Mouse (Mus musculus) ZHBTc4 (cell line): ENCODE results near the gene Srgap1.

Source experiments
- DNase-seq: peaks from one replicate; pipeline ENCODE4 v3.0.0-alpha.2; 2011; ENCODE audit warnings: low read depth, low spot score

Gene Srgap1

DNA sequence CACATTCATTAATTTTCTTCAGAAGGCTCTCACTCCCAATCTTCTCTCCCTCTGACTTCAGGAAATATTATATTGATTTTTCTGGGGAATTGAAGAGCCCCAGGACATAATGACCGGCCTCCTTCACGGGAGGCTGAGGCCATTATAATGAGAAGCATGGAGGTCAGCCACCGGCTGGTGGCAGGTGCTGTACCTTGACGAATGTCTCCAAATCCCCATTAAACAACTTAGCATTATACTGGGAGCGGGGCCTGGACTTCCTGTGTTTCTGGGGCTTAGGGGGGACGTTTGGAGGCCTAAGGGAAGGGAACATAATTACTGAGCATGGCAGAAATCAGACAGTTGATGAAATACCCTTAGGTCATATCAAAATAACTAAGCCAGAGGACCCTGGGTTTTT is 218.1 kb downstream of the Srgap1 start:
- no peak for DNase-seq

DNA sequence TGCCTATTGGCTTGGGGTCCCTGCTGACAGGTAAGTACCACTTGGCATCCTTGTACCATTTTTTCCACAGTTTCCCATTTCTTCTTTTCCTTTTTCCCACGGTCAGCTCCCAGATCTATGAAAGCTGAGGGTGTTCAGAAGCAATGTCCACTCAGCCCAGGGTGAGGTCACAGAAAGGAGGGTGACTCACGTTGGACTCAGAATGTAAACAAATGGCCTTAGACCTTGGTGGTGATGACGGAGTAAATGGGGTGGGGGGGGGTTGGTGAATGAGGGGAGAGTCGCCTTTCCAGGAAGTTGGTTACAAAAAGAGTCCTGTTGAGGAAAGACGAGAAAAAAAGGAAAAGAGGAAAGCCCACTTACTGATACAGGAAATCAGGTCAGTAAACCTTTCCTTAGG is 224.4 kb downstream of the Srgap1 start:
- DNase-seq: no peak

DNA sequence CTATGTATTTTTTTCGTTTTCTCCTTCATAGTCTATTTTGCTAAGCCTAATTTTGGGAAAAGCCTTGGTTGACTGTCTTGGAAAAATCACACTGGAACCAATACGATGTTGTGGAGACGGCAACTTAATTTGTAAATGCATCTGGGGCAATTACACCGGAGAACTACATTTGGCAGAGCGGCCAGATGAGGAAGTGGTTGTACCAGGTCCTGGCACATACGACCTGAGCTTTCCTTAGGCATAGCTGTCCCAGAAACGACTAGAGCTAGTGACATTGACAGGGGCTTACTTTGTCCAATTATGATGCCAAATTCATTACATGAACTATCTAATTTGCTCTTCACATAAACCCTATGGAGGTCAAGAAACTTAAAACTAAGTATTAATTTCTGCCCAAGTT is 226.3 kb downstream of the Srgap1 start:
- DNase-seq: no peak

DNA sequence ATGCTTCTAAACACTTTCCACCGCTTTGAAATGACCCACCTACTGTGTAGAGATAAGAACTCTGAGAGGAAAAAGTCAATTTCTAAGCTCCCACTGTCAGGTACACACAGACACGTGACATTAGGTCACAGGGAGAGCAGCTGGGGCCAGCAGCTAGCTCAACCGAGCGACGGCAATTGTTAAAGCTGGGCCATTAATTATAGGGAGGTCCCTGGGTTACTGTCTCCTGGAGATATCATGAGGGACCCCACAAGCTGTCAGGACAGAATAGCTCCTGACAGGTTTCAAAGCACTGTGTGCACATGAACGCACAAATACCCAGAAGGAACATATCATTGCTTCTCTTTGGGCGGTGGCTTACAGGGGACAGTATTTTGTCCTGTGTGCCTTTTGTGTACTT is 229.1 kb downstream of the Srgap1 start:
- no peak for DNase-seq

DNA sequence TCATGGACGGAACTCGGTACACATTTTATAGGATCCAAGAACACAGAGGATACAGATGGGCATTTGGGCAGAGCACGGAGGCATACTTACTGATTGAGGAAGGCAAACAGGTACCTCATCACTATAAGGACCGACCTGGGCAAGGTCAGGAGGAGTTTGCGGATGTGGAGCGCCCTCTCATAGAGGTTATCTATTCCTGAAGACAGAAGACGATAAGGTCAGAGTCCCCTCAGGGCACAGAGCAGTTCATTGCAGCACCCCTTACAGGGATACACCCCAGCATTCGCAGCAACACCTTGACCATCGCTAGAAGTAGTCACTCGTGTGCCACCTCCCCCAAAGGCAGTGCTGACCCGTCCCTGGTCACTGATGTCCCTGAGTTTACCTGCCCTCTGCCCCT is 239.3 kb downstream of the Srgap1 start:
- DNase-seq: no peak

DNA sequence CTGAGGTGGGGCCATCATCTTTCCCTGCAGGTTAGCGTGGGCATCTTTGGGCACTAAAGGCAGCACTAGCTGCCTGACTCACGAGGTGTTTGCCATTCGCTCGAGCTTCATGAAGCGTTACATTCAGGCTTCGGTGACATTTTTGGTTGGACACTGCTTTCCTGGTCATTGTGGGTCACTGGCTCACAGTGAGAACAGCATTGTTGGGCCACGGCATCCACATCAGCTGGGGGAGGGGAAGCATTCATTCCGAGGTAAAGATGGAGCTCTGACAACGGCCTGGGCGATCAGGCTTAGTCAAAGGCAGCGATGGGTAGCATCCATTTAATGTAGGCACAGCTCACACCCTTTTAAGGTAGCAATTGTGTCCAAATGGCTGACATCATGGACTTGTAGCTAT is 240.3 kb downstream of the Srgap1 start:
- no peak for DNase-seq

DNA sequence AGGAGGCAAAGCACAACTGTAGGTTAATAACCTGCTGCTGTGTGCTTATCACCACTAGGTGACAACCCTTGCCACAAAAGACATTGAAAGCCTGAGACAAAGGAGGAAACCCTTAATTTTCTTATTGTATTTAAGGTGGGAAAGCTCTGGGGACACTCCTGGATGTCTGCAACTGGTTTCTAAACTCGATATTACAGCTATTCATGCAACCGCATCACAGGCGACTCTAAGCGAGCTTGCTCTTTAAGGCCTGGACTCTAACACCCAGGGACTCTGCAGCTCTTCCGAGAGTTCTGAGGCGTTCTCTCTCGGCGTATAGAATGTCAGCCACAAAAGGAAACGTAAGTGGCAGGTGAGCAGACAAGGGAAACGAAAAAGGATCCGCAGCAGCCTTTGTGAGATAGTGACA is 241.2 kb downstream of the Srgap1 start:
- no peak for DNase-seq

DNA sequence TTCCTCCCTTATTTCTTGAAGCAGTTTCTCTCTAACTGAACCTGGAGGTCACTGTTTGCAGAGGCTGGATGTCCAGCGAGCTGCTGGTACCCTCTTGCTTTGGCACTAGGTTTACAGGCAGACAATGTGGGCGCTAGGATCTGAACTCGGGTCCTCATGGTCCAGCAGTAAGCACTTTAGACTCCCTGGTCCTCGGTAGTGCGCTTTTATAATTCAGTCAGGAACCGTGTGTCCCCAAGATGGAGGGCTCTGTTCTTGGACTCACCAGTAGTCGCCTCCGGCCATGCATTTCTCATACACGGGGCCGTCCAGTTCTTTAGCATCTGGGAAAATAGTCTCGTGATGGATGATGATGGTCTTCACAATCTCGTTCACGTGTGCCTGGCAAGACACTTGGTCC is 242.6 kb downstream of the Srgap1 start:
- no peak for DNase-seq

DNA sequence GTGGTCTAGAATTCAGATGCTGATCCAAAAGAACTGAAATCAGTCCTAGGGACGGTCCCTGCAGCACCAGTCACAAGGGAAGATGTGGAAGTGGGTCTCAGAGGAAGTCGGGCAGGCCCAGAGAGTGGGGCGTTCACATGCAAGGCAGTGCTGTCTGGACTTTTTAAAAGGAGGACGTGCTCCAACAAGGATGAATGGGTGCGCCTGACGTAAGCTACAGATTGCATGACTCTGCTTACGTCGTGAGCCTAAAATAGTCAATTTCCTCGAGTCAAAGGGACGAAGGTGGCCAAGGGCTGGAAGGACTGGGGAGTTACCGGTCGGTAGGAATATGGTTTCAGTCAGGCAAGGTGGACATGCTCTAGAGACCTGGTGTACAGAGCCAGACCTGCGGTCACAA is 247.1 kb downstream of the Srgap1 start:
- DNase-seq: no peak

DNA sequence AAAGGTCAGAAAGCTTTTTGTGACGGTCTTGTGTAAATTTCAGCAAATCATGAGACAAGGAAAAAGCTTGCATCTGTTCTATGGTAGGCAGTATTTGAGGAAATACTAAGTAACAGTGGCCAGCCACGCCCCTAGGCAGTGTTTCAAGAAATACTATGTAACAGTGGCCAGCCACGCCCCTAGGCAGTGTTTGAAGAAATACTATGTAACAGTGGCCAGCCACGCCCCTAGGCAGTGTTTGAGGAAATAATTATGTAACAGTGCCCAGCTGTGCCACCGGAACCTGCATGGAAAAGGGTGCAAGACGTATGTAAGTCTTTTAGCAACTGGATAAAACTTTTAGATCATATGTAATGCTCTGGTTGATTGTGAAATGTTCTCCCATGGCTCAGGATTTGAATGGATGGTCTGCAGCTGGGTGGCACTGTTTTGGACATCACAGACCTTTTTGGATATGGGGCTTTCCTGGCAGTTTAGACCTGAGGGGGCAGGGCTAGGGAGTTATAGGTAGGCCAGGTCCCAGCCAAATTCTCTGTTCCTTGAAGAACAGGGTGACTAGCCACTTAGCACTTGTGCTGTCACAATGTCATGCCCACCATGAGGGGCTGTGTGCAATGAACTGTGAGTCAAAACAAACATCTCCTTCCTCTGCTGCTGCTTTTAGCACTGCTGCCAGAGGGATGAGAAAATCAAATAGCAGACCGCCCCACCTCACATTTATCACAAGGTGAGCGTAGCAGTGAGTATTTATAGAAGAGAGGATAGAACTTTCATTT is 250.9 kb downstream of the Srgap1 start:
- DNase-seq: peak; percentile 11

DNA sequence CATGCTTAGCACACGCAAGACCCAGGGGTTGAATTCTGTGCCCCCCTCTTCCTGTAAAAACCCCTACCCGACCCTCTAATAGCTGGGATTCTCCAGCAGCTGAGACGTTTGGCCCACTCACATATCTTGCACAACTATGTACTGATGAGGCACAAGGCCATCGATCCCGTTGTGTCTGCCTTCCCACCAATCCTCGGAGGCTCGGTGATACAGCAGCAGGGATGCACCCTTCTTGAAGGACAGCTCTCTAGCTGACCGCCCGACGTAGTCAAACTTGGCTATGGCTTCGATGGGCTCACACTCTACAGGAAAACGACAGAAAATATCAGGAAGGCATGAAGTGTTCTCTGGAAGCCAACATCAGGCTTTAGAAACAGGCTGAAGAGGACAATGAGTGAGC is 252.6 kb downstream of the Srgap1 start:
- no peak for DNase-seq

DNA sequence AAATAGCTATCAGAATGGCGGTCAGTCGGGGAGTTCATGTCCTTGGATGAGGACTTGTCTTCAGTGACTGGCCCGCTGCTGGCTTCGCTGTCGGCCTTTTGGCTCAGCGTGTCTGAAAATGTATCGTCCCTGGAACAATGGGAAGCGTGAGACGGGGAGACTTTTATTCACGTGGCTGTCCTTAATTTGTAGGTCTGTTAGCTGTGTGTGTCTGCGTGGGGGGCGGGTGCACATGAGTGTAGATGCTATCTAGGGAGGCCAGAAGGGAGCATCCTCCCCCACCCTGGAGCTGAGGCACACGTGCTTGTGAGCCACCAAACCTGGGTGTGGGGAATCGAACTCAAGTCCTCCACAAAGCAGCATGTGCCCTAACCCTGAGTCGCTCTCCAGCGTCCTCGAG is 254.5 kb downstream of the Srgap1 start:
- DNase-seq: no peak

DNA sequence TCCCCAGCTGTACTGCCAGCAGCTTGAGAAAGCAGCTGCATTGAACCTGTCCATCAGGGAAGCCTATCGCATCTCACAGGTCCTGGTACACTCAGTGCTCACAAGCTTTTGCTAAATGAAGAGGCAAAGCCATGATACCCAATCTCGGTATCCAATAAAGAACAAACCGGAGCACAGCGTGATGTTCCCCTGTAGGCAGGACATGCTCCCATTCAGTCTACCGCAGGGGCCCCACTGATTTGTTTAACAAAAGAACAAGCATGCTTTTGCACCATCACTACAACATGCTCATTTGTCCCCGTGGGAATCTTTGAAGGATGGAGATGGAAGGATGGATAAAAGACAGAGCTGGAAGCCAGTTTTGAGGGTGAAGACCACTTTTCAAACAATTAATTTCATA is 257.0 kb downstream of the Srgap1 start:
- DNase-seq: no peak

DNA sequence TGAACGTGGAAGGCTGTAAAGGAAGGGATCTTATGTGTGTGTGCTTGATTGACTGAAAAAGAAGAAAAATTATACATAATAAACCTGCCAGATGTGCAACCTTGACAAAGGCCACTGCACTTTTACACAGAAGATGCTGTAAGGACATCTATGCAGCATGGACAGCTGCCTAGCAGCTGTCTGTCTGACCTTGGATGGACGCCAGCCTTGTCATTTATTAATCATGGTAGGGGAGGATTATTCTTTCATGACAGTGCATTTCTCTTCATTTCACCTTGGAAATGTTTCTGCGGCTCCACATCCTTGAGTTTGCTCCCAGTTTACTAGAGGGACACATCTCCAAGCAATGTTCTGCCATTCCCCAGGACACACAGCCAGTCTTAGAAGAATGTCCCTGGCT is 258.6 kb downstream of the Srgap1 start:
- no peak for DNase-seq

DNA sequence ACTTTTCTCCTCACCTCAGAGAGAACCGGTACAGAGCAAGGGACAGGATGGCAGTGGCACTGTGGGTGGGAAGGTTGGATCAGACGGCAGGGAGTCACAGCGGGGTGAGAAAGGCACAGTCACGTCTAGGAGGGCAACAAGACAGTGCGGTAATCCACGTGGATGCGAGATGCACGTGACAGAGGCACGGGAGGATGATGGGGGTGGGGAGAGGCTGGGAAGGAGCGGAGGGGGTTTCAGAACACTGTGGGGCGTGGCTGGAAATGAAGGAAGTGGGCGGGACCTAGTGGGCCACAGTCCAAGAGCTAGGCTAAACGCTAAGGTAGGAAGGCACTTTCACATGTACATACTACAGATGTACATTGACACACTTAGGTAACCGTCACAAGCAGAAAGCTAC is 266.0 kb downstream of the Srgap1 start:
- DNase-seq: peak; percentile 78

DNA sequence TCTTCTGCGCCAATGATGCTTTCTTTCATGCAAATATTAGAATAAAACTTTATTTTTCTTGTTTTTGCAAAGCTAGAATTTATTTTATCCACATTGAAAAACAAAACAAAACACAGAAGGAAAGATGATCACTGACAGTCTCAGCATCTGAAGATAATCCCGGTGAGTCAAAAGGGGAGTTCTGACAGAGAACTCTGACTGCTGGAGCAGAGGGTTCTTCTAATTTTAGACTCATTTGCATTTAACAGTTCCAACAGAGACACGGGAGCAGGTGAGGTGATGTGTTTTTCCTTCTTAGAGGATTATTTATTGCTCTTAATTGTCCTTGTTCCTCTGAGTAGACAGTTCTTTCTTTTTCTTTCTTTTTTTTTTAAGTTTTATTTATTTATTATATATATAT is 271.1 kb downstream of the Srgap1 start:
- DNase-seq: no peak

DNA sequence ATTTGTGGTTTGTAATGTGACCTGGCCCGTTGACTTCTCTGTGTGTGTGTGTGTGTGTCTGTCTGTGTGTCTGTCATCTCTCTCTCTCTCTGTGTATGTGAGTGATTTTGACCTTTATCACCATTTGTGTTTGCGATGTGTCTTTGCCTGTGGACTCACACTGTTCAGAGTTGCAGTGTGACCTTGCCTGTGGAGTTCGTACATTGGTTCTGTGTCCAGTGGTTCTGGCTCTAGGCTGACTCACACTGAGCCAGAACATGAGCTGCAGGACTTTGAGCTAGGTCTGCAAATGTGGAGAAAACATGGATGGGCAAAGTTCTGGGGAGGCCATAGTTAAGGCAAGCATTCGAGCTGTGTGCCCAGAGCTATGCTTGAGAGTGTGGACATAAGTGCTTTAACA is 273.3 kb downstream of the Srgap1 start:
- DNase-seq: no peak

DNA sequence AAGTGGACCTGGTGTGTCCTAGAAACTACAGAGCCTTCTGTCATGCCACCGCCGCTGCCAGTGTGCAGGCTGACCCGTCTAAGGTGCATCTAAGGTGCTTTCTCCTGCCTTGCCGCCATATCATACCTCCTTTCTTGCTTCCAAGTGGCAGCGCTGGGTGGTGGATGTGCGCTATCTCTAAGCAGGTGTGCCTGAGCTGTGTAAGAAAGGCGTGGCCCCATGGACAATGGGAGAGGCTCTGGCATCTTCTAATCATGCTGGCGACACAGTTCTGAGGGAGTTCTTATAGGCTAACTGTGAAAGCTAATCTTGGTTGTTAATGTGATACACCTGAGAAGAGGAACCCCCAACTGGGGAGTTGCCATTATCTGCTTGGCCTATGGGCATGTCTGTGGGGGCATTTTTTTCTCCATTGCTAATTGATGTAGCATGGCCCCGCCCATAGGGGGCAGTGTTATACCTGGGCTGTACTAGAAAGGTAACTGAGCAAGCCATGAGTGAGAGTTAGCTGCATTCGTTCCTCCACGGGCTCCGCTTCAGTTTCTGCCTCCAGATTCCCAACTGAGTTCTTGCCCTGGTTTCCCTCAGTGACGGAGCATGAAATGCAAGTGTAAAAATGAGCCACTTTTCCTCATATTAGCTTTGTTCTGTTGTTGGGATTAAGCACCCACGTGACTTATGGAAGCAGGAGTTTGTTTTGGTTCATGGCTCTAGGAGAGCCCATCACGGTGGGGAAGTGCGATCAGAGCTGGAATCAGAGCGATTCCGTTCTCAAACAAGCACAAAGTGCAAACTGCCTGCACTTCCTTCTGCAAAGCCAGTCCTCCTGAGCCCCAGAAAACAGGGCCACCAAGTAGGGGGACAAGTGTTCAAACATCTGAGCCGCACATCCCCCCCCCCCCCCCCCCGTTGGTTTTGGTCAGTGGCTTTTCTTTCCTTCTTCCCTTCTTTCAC is 276.2 kb downstream of the Srgap1 start:
- peak; percentile 60 for DNase-seq

DNA sequence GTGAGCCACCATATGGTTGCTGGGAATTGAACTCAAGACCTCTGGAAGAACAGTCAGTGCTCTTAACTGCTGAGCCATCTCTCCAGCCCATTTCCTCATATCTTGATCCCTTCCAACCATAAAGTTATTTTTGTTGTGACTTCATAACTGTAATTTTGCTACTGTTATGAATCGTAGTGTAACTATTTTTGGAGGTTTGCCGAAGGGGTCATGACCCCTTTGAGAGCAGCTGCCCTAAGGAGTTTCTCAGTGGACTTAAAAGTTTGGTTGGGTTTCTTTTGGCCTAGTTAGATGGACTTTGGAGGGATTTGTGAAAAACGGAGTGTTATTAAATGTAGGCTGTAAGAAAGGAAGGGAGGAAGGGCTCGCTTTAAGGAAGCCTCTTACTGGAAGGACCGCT is 277.4 kb downstream of the Srgap1 start:
- no peak for DNase-seq

DNA sequence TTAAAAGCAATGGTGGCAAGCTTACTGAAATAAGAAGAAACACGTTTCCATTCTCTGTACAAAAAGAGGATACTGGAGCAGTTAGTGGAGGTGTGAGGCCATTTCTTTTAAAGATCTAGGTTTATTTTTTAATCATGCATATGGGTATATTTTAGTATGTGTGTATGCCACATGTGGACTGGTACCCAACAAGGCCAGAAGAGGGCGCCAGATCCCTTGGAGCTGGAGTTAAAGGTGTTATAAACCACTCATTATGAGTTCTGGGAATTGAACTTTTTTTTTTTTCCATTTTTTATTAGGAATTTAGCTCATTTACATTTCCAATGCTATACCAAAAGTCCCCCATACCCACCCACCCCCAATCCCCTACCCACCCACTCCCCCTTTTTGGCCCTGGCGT is 279.8 kb downstream of the Srgap1 start:
- peak; percentile 72 for DNase-seq

DNA sequence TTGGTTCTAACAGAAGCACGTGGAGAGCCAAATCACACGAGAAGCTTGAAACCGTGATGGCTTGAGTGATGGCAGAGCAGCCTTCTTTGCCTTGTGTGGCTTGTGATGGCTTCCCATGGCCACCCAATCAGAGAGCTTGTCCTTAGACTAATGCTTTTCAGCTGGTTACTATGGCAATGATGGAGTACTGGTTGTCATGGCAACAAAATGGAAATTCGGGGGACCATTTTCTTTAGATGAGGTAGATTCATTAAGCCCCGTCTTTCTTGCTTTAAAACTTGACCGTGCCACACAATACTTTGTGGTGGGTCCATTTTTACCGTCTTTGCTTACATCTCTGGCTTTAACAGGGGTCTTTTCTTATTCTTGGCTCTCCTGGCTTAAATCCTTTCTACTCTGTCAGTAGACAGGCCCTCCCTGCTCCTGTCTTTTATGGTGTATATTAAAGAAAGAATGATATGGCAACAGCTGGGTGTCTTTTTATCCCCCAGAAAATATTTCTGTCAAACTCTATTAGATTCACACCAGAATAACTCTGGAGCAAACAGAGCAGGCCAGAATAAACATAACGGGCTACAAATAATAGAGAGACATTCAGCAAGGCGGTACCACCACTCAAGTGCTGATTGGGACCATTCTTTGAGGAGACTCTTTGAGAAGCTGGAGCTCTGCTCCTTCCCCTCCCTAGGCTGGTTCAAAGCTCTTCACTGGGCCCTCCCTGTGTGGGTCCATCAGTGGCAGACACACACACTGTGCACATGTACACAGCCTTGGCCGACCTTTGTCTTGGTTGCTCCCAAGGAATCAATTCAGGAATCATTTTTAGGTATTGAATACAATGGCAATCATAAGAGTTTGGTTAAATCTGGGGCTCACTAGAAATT is 281.7 kb downstream of the Srgap1 start:
- peak; percentile 25 for DNase-seq
